7 mouse cellular contexts compared by ENCODE assay signal in genomic region chr5:111761574-111761973, GRCm38 (mm10). TPM values are rescaled to one million over a fixed set of nuclear protein-coding genes. Genes with fewer than 3 reads are reported as not detected.
DNase-seq lines count a peak whose midpoint lies in the region; TF ChIP-seq lines count a peak whose summit lies in the region.

No protein-coding gene starts in this region.

- no peak for TF ChIP-seq POLR2A in brain, embryonic 14.5 days (IDR thresholded peaks at IDR 0.05; ENCODE audit: borderline replicate concordance, extremely low read depth, insufficient read depth, insufficient read length, poor library complexity, severe bottlenecking)

- DNase-seq in ES-CJ7 (ENCODE audit: low read depth, low spot score), result peak; percentile 87
- DNase-seq in brain, embryonic 14.5 days (ENCODE audit: low read depth), result peak; percentile 95
- DNase-seq in heart, postnatal 4 days, result peak; percentile 25
- DNase-seq in mesoderm, embryonic 11.5 days (ENCODE audit: low read depth, low spot score), result peak; percentile 80
- no peak for DNase-seq in spleen, postnatal 36 days (ENCODE audit: low spot score in 2 of 2)
- DNase-seq in cerebellum, adult 11 months, result no peak
- no peak for DNase-seq in adrenal gland, adult 2 months

- no peak for TF ChIP-seq CTCF in brain, embryonic 14.5 days (IDR thresholded peaks at IDR 0.05; ENCODE audit: borderline replicate concordance, extremely low read depth, insufficient read depth, insufficient read length)

RNA-seq across cellular contexts. Expression of gene Gm26897, which starts 27.9 kb away (rescaled TPM):
- not detected in 2 replicates for polyA plus RNA-seq in brain, embryonic 14.5 days (2012; rRNA removed)
- total RNA-seq in heart, postnatal 4 days (2021), result not detected
- not detected for total RNA-seq in adrenal gland, adult 2 months (2021)
- polyA plus RNA-seq in adrenal gland, adult 2 months (2012; rRNA removed), result not detected in 2 replicates

Comparison
In these comparisons a context has a peak if more than half of its experiments do, and no peak if none do; other contexts are left out.
1. DNase-seq: peak in ES-CJ7 (single experiment), brain, embryonic 14.5 days (single experiment), heart, postnatal 4 days (single experiment) and mesoderm, embryonic 11.5 days (single experiment); none in spleen, postnatal 36 days (0 of 2), cerebellum, adult 11 months (single experiment) and adrenal gland, adult 2 months (single experiment).